Mouse (Mus musculus) bone marrow, adult 2 months (tissue): ENCODE results near the gene Pmfbp1.

Experiments
- CTCF ChIP-seq: fragments of 200-500 bp; IDR thresholded peaks from 2 replicates; pipeline ENCODE4 v1.5.1; 2011; ENCODE audit warnings: low read length, control low read depth; ENCODE audit not compliant: control insufficient read depth, insufficient read depth
- POLR2A ChIP-seq: fragments of 200-500 bp; IDR thresholded peaks from 2 replicates; pipeline ENCODE4 v1.6.1; 2011; ENCODE audit warnings: low read depth, mild to moderate bottlenecking, control low read depth, low read length, borderline replicate concordance; ENCODE audit not compliant: control insufficient read depth

DNA sequence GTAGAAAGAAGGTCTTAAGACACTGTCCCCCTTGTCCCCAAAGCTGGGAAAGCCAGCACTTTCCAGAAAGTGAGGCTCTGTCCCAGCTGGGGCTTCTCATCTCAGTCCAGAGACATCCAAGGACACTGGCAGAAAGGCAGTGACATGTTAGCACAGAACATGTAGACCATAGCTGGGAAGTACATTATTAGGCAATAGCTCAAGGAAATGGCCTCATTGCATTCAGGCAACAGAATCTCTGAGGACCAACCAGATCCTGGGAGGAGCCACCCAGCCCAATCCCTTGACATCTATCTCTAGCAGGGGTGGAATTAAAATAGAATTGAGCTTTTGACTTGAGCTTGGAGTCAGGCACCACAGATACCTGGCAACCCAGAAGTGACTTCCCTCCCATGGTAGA lies 91.8 kb downstream of the Pmfbp1 start:
- TF ChIP-seq CTCF (no peak), POLR2A (no peak)
